Mouse (Mus musculus) MEL (cell line): Measurements from ENCODE around the gene Gm17631.

Experiments
- CTCF ChIP-seq, 3 experiments: IDR thresholded peaks in 2 of 3; conservative IDR thresholded peaks in 1 of 3; 2 replicates each; pipeline ENCODE4 v1.5.1; 2011 to 2012; ENCODE audit warnings: low read length in 3 of 3, low read depth in 2 of 3, mild to moderate bottlenecking in 2 of 3, improper control_type of control experiment in 1 of 3, inconsistent platforms in 1 of 3, mixed read lengths in 1 of 3, moderate library complexity in 1 of 3; ENCODE audit not compliant: control insufficient read depth in 1 of 3, insufficient read depth in 1 of 3, poor library complexity in 1 of 3, severe bottlenecking in 1 of 3
- ETS1 ChIP-seq: IDR thresholded peaks from 2 replicates; pipeline ENCODE4 v1.6.1; 2012; ENCODE audit warnings: low read depth, mild to moderate bottlenecking, inconsistent platforms, low read length, improper control_type of control experiment, moderate library complexity
- HCFC1 ChIP-seq: IDR thresholded peaks from 2 replicates; pipeline ENCODE4 v1.6.1; 2012; ENCODE audit warnings: low read depth, mild to moderate bottlenecking, inconsistent platforms, low read length, improper control_type of control experiment, moderate library complexity
- MYB ChIP-seq: IDR thresholded peaks from 2 replicates; pipeline ENCODE4 v1.6.1; 2011; ENCODE audit warnings: mild to moderate bottlenecking, low read depth, low read length, improper control_type of control experiment
- POLR2A ChIP-seq, 2 experiments: IDR thresholded peaks; 2 replicates each; pipeline ENCODE4 v1.6.1; 2011 to 2012; ENCODE audit warnings: low read length in 2 of 2, mild to moderate bottlenecking in 2 of 2, control low read depth in 1 of 2, improper control_type of control experiment in 1 of 2, low read depth in 1 of 2, moderate library complexity in 1 of 2; ENCODE audit not compliant: control insufficient read depth in 1 of 2, insufficient read depth in 1 of 2, poor library complexity in 1 of 2
- TBP ChIP-seq: IDR thresholded peaks from 2 replicates; pipeline ENCODE4 v1.8.0; 2011; ENCODE audit warnings: low read depth, low read length, improper control_type of control experiment

- TF ChIP-seq POLR2A (IDR thresholded peaks at IDR 0.05; ENCODE audit: control insufficient read depth in 1 of 2, insufficient read depth in 1 of 2, low read depth in 1 of 2, low read length in 2 of 2, poor library complexity in 1 of 2): no peak
- TF ChIP-seq ETS1: no peak
- no peak for TF ChIP-seq CTCF (IDR thresholded peaks at IDR 0.05 in 2 of 3, conservative IDR thresholded peaks at IDR 0.05 in 1 of 3; ENCODE audit: control insufficient read depth in 1 of 3, insufficient read depth in 1 of 3, low read depth in 2 of 3, low read length in 3 of 3, poor library complexity in 1 of 3, severe bottlenecking in 1 of 3)
- TF ChIP-seq TBP: no peak
- TF ChIP-seq MYB: no peak
- no peak for TF ChIP-seq HCFC1
Observed at GRCm38 (mm10) chr6:129824004-129824403, 38.4 kb upstream of the Gm17631 start.
